Mouse (Mus musculus): ENCODE results near the gene Gm35549. TPM values are rescaled to one million over a fixed set of nuclear protein-coding genes. Genes with fewer than 3 reads are reported as not detected.

Gm35549 gene
- not detected for polyA plus RNA-seq (2017; shearing (Covaris generic))

GRCm38 (mm10) chr9:122843760-122844159 is at the start of gene Gm35549:
Gene Gm35549 (minus strand): TSS chr9:122844035.

GRCm38 (mm10) chr9:122885385-122885784 is 41.5 kb upstream of the Gm35549 start, which contains the start of gene Zkscan7:
Gene Zkscan7 (plus strand): TSS chr9:122885685.

GRCm38 (mm10) chr9:122865697-122866166 is 21.9 kb upstream of the Gm35549 start, which contains the start of gene Zfp445:
Gene Zfp445 (minus strand): TSS chr9:122866006.

GRCm38 (mm10) chr9:122805053-122805844 is 38.6 kb downstream of the Gm35549 start, which contains the start of gene Tcaim:
Gene Tcaim (plus strand): TSS chr9:122805539.

Other genes starting within 250 kb of the Gm35549 start
- 0.07 TPM for gene Topaz1, start 96.7 kb downstream of the Gm35549 start, polyA plus RNA-seq (2017; shearing (Covaris generic))
- gene Tcaim, start 38.5 kb downstream of the Gm35549 start, polyA plus RNA-seq (2017; shearing (Covaris generic)) = 8.6 TPM
- gene Zfp445, start 22.0 kb upstream of the Gm35549 start, polyA plus RNA-seq (2017; shearing (Covaris generic)) = 51.3 TPM
- 3.5 TPM for gene Zkscan7, start 41.6 kb upstream of the Gm35549 start, polyA plus RNA-seq (2017; shearing (Covaris generic))
- not detected for gene Zfp105, start 79.0 kb upstream of the Gm35549 start, polyA plus RNA-seq (2017; shearing (Covaris generic))
- gene 1110059G10Rik, start 107.0 kb upstream of the Gm35549 start, polyA plus RNA-seq (2017; shearing (Covaris generic)) = 22.7 TPM
- 1.4 TPM for gene Kif15, start 107.0 kb upstream of the Gm35549 start, polyA plus RNA-seq (2017; shearing (Covaris generic))
- gene Tmem42, start 177.3 kb upstream of the Gm35549 start, polyA plus RNA-seq (2017; shearing (Covaris generic)) = 13.4 TPM
- 0.87 TPM for gene Tgm4, start 190.7 kb upstream of the Gm35549 start, polyA plus RNA-seq (2017; shearing (Covaris generic))